Mouse (Mus musculus) heart, embryonic 15.5 days (tissue): ENCODE data around the gene Samd4b. TPM values are rescaled to one million over a fixed set of nuclear protein-coding genes. Genes with fewer than 3 reads are reported as not detected.
A peak's percentile ranks its signal among the peaks of the same experiment; 100 is the strongest.
"Not testable (repeated sequence)": the region's sequence is repeated elsewhere in the genome, so short reads cannot be mapped to it uniquely, and the experiment has no call there.

Experiments
- ATAC-seq: fragments of 200-750 bp; cut with Nextera tagmentation; replicated peaks from 2 replicates; pipeline ENCODE4 v1.8.0; 2017; ENCODE audit warnings: low read depth, moderate TSS enrichment; ENCODE audit not compliant: insufficient number of reproducible peaks, insufficient read depth, low FRiP score
- H3K27ac ChIP-seq: fragments of 300-500 bp; sonication (generic); 2 replicates; pipeline ENCODE4 v1.5.1; 2015; ENCODE audit warnings: mild to moderate bottlenecking, inconsistent platforms
- H3K27me3 ChIP-seq: fragments of 300-500 bp; sonication (generic); 2 replicates; pipeline ENCODE4 v1.6.1; 2015; ENCODE audit warnings: inconsistent platforms
- H3K36me3 ChIP-seq: fragments of 300-500 bp; sonication (generic); 2 replicates; pipeline ENCODE4 v1.6.1; 2015; ENCODE audit warnings: mild to moderate bottlenecking, inconsistent platforms
- H3K4me1 ChIP-seq: fragments of 300-500 bp; sonication (generic); replicated peaks from 2 replicates; pipeline ENCODE4 v1.6.1; 2015; ENCODE audit warnings: inconsistent platforms
- H3K4me2 ChIP-seq: fragments of 300-500 bp; sonication (generic); 2 replicates; pipeline ENCODE4 v1.6.1; 2015; ENCODE audit warnings: inconsistent platforms, mild to moderate bottlenecking, moderate library complexity
- H3K4me3 ChIP-seq: fragments of 300-500 bp; sonication (generic); 2 replicates; pipeline ENCODE4 v1.5.1; 2015; ENCODE audit warnings: mild to moderate bottlenecking, inconsistent platforms
- H3K9ac ChIP-seq: fragments of 300-500 bp; sonication (generic); 2 replicates; pipeline ENCODE4 v1.6.1; 2015; ENCODE audit warnings: mild to moderate bottlenecking, inconsistent platforms
- H3K9me3 ChIP-seq: fragments of 300-500 bp; sonication (generic); replicated peaks from 2 replicates; pipeline ENCODE4 v1.6.1; 2016; ENCODE audit warnings: inconsistent platforms
- WGBS: fragments of 180-500 bp; shearing (Covaris S2); methylation state at CpG from one replicate; pipeline ENCODE4 v1.1.7; 2015; ENCODE audit warnings: mixed read lengths; 5-methylcytosine and 5-hydroxymethylcytosine counted together
- polyA plus RNA-seq: library from polyadenylated mRNA; unstranded; fragments of >200 nt; fragmentation: Nextera tagmentation; extraction: Ambion mirVana; gene quantifications from 2 replicates; pipeline ENCODE4 v1.2.1, GENCODE M21; 2015

Samd4b gene
- polyA plus RNA-seq, 1 experiment from 2014 or later = 17.9 TPM

- Histone ChIP-seq H3K4me3 (0 out of 2 replicates have a peak overlapping the region, but pooled peaks have one; percentile 1), H3K4me1 (peaks cover 16% of the 10 kb centered on the region), H3K27ac (no peak overlapping the region), H3K4me2 (peak overlapping the region; percentile 49), H3K9ac (no peak overlapping the region), H3K27me3 (peaks cover 59% of the 10 kb centered on the region), H3K36me3 (no peaks in the 10 kb centered on the region), H3K9me3 (no peaks in the 10 kb centered on the region)
- no peak for ATAC-seq
- 11% methylated on average over 23 of the region's 27 CpGs for WGBS
These were observed 53.8 kb downstream of the Samd4b start for GRCm38 (mm10) chr7:28544051-28544601.

- ATAC-seq = no peak
- H3K4me3 ChIP-seq = no peak within 1 kb of the TSS
These were observed 57.4 kb downstream of the Samd4b start, which contains the start of gene Sycn for GRCm38 (mm10) chr7:28540526-28540925. Gene Sycn (plus strand): TSS chr7:28540885.

GRCm38 (mm10) chr7:28538886-28539285 is 59.1 kb downstream of the Samd4b start:
- H3K27ac ChIP-seq, H3K4me1 ChIP-seq, ATAC-seq, H3K4me2 ChIP-seq, H3K36me3 ChIP-seq, H3K4me3 ChIP-seq, H3K9ac ChIP-seq, H3K9me3 ChIP-seq: not testable (repeated sequence)
- 84% methylated on average over 6 of the region's 6 CpGs for whole genome bisulfite sequencing
- peaks cover 11% of the 10 kb centered on the region for H3K27me3 ChIP-seq

More at GRCm38 (mm10) chr7:28540526-28540925, 57.4 kb downstream of the Samd4b start, which contains the start of gene Sycn:
- Histone ChIP-seq H3K36me3 (no peaks in the 10 kb centered on the region), H3K27me3 (peaks cover 27% of the 10 kb centered on the region), H3K9ac (no peak within 1 kb of the TSS), H3K4me2 (no peak within 1 kb of the TSS), H3K9me3 (no peaks in the 10 kb centered on the region), H3K27ac (no peak within 1 kb of the TSS), H3K4me1 (peaks cover 6% of the 10 kb centered on the region)
- WGBS = 54% methylated on average over 4 of the region's 4 CpGs

- WGBS = 77% methylated on average over 8 of the region's 8 CpGs
These were observed 65.9 kb downstream of the Samd4b start for GRCm38 (mm10) chr7:28532005-28532404.

GRCm38 (mm10) chr7:28527922-28528719 is 69.8 kb downstream of the Samd4b start:
- WGBS = 7% methylated on average over 19 of the region's 19 CpGs
- H3K4me2 ChIP-seq = peak overlapping the region; percentile 24; the same call in 1 of the 2 replicates
- H3K9me3 ChIP-seq = no peaks in the 10 kb centered on the region
- no peak overlapping the region for H3K9ac ChIP-seq
- peaks cover 4% of the 10 kb centered on the region; the same call in 1 of the 2 replicates for H3K4me1 ChIP-seq
- peak; percentile 64; the same call in 1 of the 2 replicates for ATAC-seq
- H3K36me3 ChIP-seq = no peaks in the 10 kb centered on the region
- H3K27me3 ChIP-seq = 0 out of 2 replicates have a peak, but pooled peaks cover 4% of the 10 kb centered on the region
- no peak overlapping the region for H3K4me3 ChIP-seq
- no peak overlapping the region for H3K27ac ChIP-seq

More at GRCm38 (mm10) chr7:28532005-28532404, 65.9 kb downstream of the Samd4b start:
- Histone ChIP-seq H3K27ac (no peak overlapping the region), H3K4me3 (no peak overlapping the region), H3K27me3 (0 out of 2 replicates have a peak, but pooled peaks cover 4% of the 10 kb centered on the region), H3K4me2 (no peak overlapping the region), H3K36me3 (no peaks in the 10 kb centered on the region), H3K9ac (no peak overlapping the region), H3K9me3 (no peaks in the 10 kb centered on the region), H3K4me1 (peaks cover 4% of the 10 kb centered on the region; the same call in 1 of the 2 replicates)
- ATAC-seq = no peak

GRCm38 (mm10) chr7:28522536-28522935 is 75.4 kb downstream of the Samd4b start, which contains the start of gene Ifnl3:
Gene Ifnl3 (plus strand): TSS chr7:28522836.
- H3K4me2 ChIP-seq, H3K27me3 ChIP-seq, H3K9me3 ChIP-seq, H3K27ac ChIP-seq, H3K9ac ChIP-seq, H3K4me1 ChIP-seq, ATAC-seq, H3K4me3 ChIP-seq, H3K36me3 ChIP-seq: not testable (repeated sequence)
- 71% methylated on average over 5 of the region's 6 CpGs for WGBS

- Histone ChIP-seq H3K27ac (no peak overlapping the region), H3K4me3 (no peak overlapping the region), H3K9ac (no peak overlapping the region), H3K36me3 (no peaks in the 10 kb centered on the region), H3K27me3 (peaks cover 3% of the 10 kb centered on the region; the same call in 1 of the 2 replicates), H3K4me1 (no peaks in the 10 kb centered on the region), H3K4me2 (no peak overlapping the region), H3K9me3 (no peaks in the 10 kb centered on the region)
- ATAC-seq = no peak
- 68% methylated on average over 8 of the region's 8 CpGs for WGBS
These were observed 86.5 kb downstream of the Samd4b start for GRCm38 (mm10) chr7:28511441-28511840.

- not testable (repeated sequence) for H3K9me3 ChIP-seq, H3K9ac ChIP-seq, H3K36me3 ChIP-seq, H3K27ac ChIP-seq, H3K27me3 ChIP-seq, H3K4me3 ChIP-seq, H3K4me1 ChIP-seq, H3K4me2 ChIP-seq, ATAC-seq
- 59% methylated on average over 8 of the region's 8 CpGs for WGBS
These were observed 87.5 kb downstream of the Samd4b start, which contains the start of gene Ifnl2 for GRCm38 (mm10) chr7:28510405-28510974. Gene Ifnl2 (minus strand): TSS chr7:28510455.

GRCm38 (mm10) chr7:28509121-28509520 is 88.8 kb downstream of the Samd4b start:
- H3K4me2 ChIP-seq, H3K9ac ChIP-seq, H3K27ac ChIP-seq, H3K9me3 ChIP-seq, ATAC-seq, H3K27me3 ChIP-seq, H3K4me1 ChIP-seq, H3K36me3 ChIP-seq, H3K4me3 ChIP-seq: not testable (repeated sequence)
- 60% methylated on average over 2 of the region's 2 CpGs for WGBS

GRCm38 (mm10) chr7:28505585-28505984 is 92.4 kb downstream of the Samd4b start:
- Histone ChIP-seq H3K4me3 (no peak overlapping the region), H3K27me3 (peaks cover 8% of the 10 kb centered on the region; the same call in 1 of the 2 replicates), H3K27ac (no peak overlapping the region), H3K36me3 (no peaks in the 10 kb centered on the region), H3K9ac (no peak overlapping the region), H3K4me1 (no peaks in the 10 kb centered on the region), H3K4me2 (no peak overlapping the region), H3K9me3 (no peaks in the 10 kb centered on the region)
- no peak for ATAC-seq
- 7% methylated on average over 5 of the region's 5 CpGs for WGBS

GRCm38 (mm10) chr7:28495426-28495825 is 102.5 kb downstream of the Samd4b start:
- WGBS = 76% methylated on average over 11 of the region's 11 CpGs
- no peak for ATAC-seq
- Histone ChIP-seq H3K9ac (no peak overlapping the region), H3K4me3 (no peak overlapping the region), H3K27ac (no peak overlapping the region), H3K36me3 (no peaks in the 10 kb centered on the region), H3K9me3 (no peaks in the 10 kb centered on the region), H3K27me3 (no peaks in the 10 kb centered on the region), H3K4me2 (no peak overlapping the region), H3K4me1 (peaks cover 4% of the 10 kb centered on the region)
